Mouse (Mus musculus) heart, postnatal 0 days (tissue): ENCODE results near the gene Phf7. TPM values are rescaled to one million over a fixed set of nuclear protein-coding genes. Genes with fewer than 3 reads are reported as not detected.

Source experiments
- ATAC-seq: fragments of 200-750 bp; cut with Nextera tagmentation; 2 replicates; pipeline ENCODE4 v1.8.0; 2017; ENCODE audit warnings: low read depth, moderate number of reproducible peaks, moderate library complexity; ENCODE audit not compliant: insufficient read depth
- DNase-seq: peaks from one replicate; pipeline ENCODE4 v3.0.0-alpha.2; 2016; ENCODE audit warnings: low spot score
- H3K27ac ChIP-seq: fragments of 300-500 bp; sonication (generic); 2 replicates; pipeline ENCODE4 v1.5.1; 2014; ENCODE audit warnings: low read depth, mild to moderate bottlenecking
- H3K27me3 ChIP-seq: fragments of 300-500 bp; sonication (generic); 2 replicates; pipeline ENCODE4 v1.6.1; 2014; ENCODE audit warnings: low read length, mixed read lengths; ENCODE audit not compliant: control insufficient read depth, insufficient read depth
- H3K36me3 ChIP-seq: fragments of 300-500 bp; sonication (generic); replicated peaks from 2 replicates; pipeline ENCODE4 v1.6.1; 2014; ENCODE audit warnings: low read length, mixed read lengths; ENCODE audit not compliant: control insufficient read depth, insufficient read depth
- H3K4me1 ChIP-seq: fragments of 300-500 bp; sonication (generic); 2 replicates; pipeline ENCODE4 v1.6.1; 2014; ENCODE audit warnings: antibody characterized with exemption; ENCODE audit not compliant: control insufficient read depth, insufficient read depth
- H3K4me2 ChIP-seq: fragments of 300-500 bp; sonication (generic); 2 replicates; pipeline ENCODE4 v1.6.1; 2014; ENCODE audit warnings: low read depth, mild to moderate bottlenecking, low read length, moderate library complexity
- H3K4me3 ChIP-seq: fragments of 300-500 bp; sonication (generic); 2 replicates; pipeline ENCODE4 v1.5.1; 2014; ENCODE audit warnings: low read depth, low read length
- H3K9ac ChIP-seq: fragments of 300-500 bp; sonication (generic); replicated peaks from 2 replicates; pipeline ENCODE4 v1.6.1; 2014; ENCODE audit warnings: low read depth, low read length, mixed read lengths
- H3K9me3 ChIP-seq: fragments of 300-500 bp; sonication (generic); replicated peaks from 2 replicates; pipeline ENCODE4 v1.6.1; 2016; ENCODE audit warnings: low read length; ENCODE audit not compliant: control insufficient read depth
- CTCF ChIP-seq: IDR thresholded peaks from 2 replicates; pipeline ENCODE4 v1.5.1; 2016; ENCODE audit warnings: antibody characterized with exemption, control low read depth, low read depth
- EP300 ChIP-seq: IDR thresholded peaks from 2 replicates; pipeline ENCODE4 v1.6.1; 2016; ENCODE audit warnings: antibody characterized with exemption, low read depth
- WGBS: fragments of 180-500 bp; shearing (Covaris S2); extraction: QIAGEN DNeasy Blood & Tissue Kit; methylation state at CpG from one replicate; pipeline ENCODE4 v1.1.7; 2014; 5-methylcytosine and 5-hydroxymethylcytosine counted together
- polyA plus RNA-seq: library from polyadenylated mRNA; unstranded; fragments of >200 nt; fragmentation: Nextera tagmentation; extraction: Ambion mirVana; gene quantifications from 2 replicates; pipeline ENCODE4 v1.2.1, GENCODE M21; 2015
- total RNA-seq: library from RNA; depleted of rRNA; stranded (reverse); fragments of >200 nt; gene quantifications from 2 replicates; pipeline ENCODE4 v1.2.3, GENCODE M21; 2014; ENCODE audit warnings: low replicate concordance

The Phf7 gene
- total and polyA plus RNA-seq, 2 experiments from 2014 or later, result 2.1 to 12.5 TPM

GRCm38 (mm10) chr14:31240528-31240927 is 10.6 kb downstream of the Phf7 start:
- no peak overlapping the region for H3K9ac ChIP-seq
- ATAC-seq (no peak), DNase-seq (no peak)
- no peaks in the 10 kb centered on the region; the same call in 1 of the 2 replicates for H3K36me3 ChIP-seq
- no peak overlapping the region for H3K4me2 ChIP-seq
- no peaks in the 10 kb centered on the region for H3K4me1 ChIP-seq
- no peak for TF ChIP-seq CTCF
- TF ChIP-seq EP300, result no peak
- H3K9me3 ChIP-seq, result no peaks in the 10 kb centered on the region
- H3K4me3 ChIP-seq, result no peak overlapping the region
- no peaks in the 10 kb centered on the region for H3K27me3 ChIP-seq
- WGBS, result 74% methylated on average over 3 of the region's 3 CpGs
- H3K27ac ChIP-seq, result no peak overlapping the region

- no peaks in the 10 kb centered on the region for H3K9me3 ChIP-seq
- DNase-seq (no peak), ATAC-seq (no peak; the same call in 1 of the 2 replicates)
- no peak overlapping the region for H3K27ac ChIP-seq
- TF ChIP-seq CTCF (no peak), EP300 (no peak)
- H3K36me3 ChIP-seq, result no peaks in the 10 kb centered on the region; the same call in 1 of the 2 replicates
- H3K4me1 ChIP-seq, result no peaks in the 10 kb centered on the region
- no peak overlapping the region for H3K4me2 ChIP-seq
- no peak overlapping the region for H3K4me3 ChIP-seq
- H3K27me3 ChIP-seq, result no peaks in the 10 kb centered on the region
- WGBS, result 64% methylated on average over 7 of the region's 7 CpGs
- no peak overlapping the region for H3K9ac ChIP-seq
Measured at GRCm38 (mm10) chr14:31237101-31237882, 13.8 kb downstream of the Phf7 start.

- ATAC-seq, result peak; percentile 34
Measured at GRCm38 (mm10) chr14:31233996-31234591, 17.0 kb downstream of the Phf7 start.

GRCm38 (mm10) chr14:31233070-31233995 is 17.8 kb downstream of the Phf7 start:
- TF ChIP-seq EP300 (peak; percentile 82), CTCF (no peak)
- Histone ChIP-seq H3K27me3 (no peaks in the 10 kb centered on the region), H3K4me3 (no peak overlapping the region), H3K4me1 (peaks cover 14% of the 10 kb centered on the region; the same call in 1 of the 2 replicates), H3K9me3 (no peaks in the 10 kb centered on the region), H3K9ac (no peak overlapping the region), H3K27ac (peak overlapping the region; percentile 66), H3K36me3 (no peaks in the 10 kb centered on the region; the same call in 1 of the 2 replicates), H3K4me2 (no peak overlapping the region)
- peak; percentile 15 for DNase-seq
- ATAC-seq, result peak; percentile 54
- 68% methylated on average over 14 of the region's 14 CpGs for WGBS

More at GRCm38 (mm10) chr14:31233996-31234591, 17.0 kb downstream of the Phf7 start:
- Histone ChIP-seq H3K4me3 (no peak overlapping the region), H3K27me3 (no peaks in the 10 kb centered on the region), H3K36me3 (no peaks in the 10 kb centered on the region; the same call in 1 of the 2 replicates), H3K9ac (no peak overlapping the region), H3K9me3 (no peaks in the 10 kb centered on the region), H3K4me1 (peaks cover 14% of the 10 kb centered on the region; the same call in 1 of the 2 replicates), H3K27ac (peak overlapping the region; percentile 66), H3K4me2 (no peak overlapping the region)
- DNase-seq, result peak; percentile 85
- peak; percentile 98 for TF ChIP-seq CTCF
- no peak for TF ChIP-seq EP300
- WGBS, result 12% methylated on average over 11 of the region's 11 CpGs

- 62% methylated on average over 13 of the region's 13 CpGs for WGBS
- ATAC-seq (no peak), DNase-seq (no peak)
- Histone ChIP-seq H3K27ac (peak overlapping the region; percentile 66), H3K9ac (no peak overlapping the region), H3K4me2 (no peak overlapping the region), H3K4me3 (no peak overlapping the region), H3K9me3 (no peaks in the 10 kb centered on the region), H3K36me3 (no peaks in the 10 kb centered on the region), H3K27me3 (no peaks in the 10 kb centered on the region), H3K4me1 (peaks cover 20% of the 10 kb centered on the region)
- TF ChIP-seq EP300 (no peak), CTCF (no peak)
Measured at GRCm38 (mm10) chr14:31232404-31233069, 18.6 kb downstream of the Phf7 start.
